Mouse (Mus musculus) adrenal gland, postnatal 36 days (tissue): ENCODE measurements around the gene 7420426K07Rik. TPM values are rescaled to one million over a fixed set of nuclear protein-coding genes. Genes with fewer than 3 reads are reported as not detected.

Experiments
- DNase-seq, 2 experiments: peaks; one replicate each; pipeline ENCODE4 v3.0.0; 2021; ENCODE audit warnings: mixed read lengths in 1 of 2
- long read RNA-seq, 2 experiments: library from polyadenylated mRNA; stranded (forward); transcript quantifications; one replicate each; pipeline ENCODE4 v2.0.0; 2021; ENCODE audit warnings: borderline sequencing depth in 2 of 2
- total RNA-seq, 2 experiments: library from RNA; stranded (reverse); gene quantifications; 2 replicates each; pipeline ENCODE4 v1.2.3; 2021

The 7420426K07Rik gene
- total RNA-seq = not detected
- long read RNA-seq, experiment 1 = 0 reads
- long read RNA-seq, experiment 2 = 0 reads

- no peak for DNase-seq
Measured at GRCm38 (mm10) chr9:98902819-98903218, at the start of gene 7420426K07Rik. 7420426K07Rik (plus strand) TSS chr9:98903119.

DNA sequence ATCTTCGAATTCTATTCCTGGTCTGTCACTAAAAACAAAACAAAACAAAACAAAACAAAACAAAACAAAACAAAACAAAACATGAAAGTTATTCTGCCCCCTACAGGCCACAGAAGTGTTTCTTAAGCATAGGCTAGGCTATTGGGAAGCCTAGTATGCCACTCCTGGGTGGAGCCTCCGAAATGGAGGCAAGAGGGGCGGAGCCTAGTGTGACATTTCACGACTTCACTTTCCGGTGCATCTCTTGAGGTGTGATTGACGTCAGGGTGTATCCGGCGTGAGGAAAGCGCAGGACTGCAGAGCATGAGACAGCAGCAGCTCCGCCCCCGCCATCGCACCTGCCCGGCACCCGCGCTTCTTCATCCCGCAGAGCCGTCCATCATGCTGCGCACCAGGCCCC lies 46.7 kb upstream of the 7420426K07Rik start, which contains the start of gene Prr23a2:
TSS of gene Prr23a2 (plus strand) at position 285 of the 400 bp plus-strand sequence.
- no peak for DNase-seq

- peak; percentile 8 to 17 for DNase-seq
Measured at GRCm38 (mm10) chr9:98863463-98863862, 39.5 kb upstream of the 7420426K07Rik start.

DNA sequence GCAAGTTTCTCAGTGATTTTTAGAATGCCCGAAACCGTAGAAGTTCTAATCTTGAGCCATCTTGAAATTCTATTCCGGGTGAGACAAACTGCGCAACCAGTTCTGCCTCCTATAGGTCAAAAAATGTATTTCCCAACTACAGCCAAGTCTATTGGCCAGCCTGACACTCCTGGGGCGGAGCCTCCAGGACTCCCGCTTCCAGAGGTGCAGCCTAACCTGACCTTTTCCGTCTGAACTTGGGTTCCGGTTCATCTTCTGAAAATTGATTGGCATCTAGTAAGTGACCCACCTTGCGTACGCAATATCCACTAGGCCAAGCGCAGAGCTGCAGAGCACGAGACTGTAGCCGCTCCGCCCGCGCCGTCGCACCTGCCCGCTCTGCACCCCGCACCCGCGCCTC lies 38.3 kb upstream of the 7420426K07Rik start, which contains the start of gene Prr23a3:
TSS of gene Prr23a3 (plus strand) at position 197 of the 400 bp plus-strand sequence.
- DNase-seq = no peak

- DNase-seq = no peak
Measured at GRCm38 (mm10) chr9:98901486-98901885, 1.4 kb upstream of the 7420426K07Rik start.

- no peak for DNase-seq
Measured at GRCm38 (mm10) chr9:98920629-98921523, 18.0 kb downstream of the 7420426K07Rik start.

DNA sequence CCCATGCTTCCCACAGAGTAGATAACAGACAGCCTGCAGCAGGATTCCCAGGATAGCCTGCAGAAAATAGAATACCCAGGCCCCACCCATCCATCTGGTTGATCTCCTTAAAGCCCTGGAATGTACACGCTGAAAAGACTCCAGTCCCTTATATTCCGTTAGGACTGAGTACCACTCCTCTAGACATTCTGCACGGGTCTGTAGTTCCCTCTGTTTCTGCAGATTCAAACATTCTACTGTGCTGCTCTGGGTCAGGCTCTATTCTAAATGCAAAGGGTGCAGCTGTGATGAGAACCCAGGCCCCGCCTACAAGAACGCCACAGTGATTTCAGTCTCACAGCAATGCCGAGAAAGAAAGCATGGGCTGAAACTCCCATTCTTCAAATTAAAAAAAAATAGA lies 20.2 kb downstream of the 7420426K07Rik start:
- no peak for DNase-seq

- DNase-seq = no peak
Measured at GRCm38 (mm10) chr9:98924183-98924582, 21.3 kb downstream of the 7420426K07Rik start.

GRCm38 (mm10) chr9:98929496-98929895 lies 26.6 kb downstream of the 7420426K07Rik start:
- no peak for DNase-seq

- DNase-seq = no peak
Measured at GRCm38 (mm10) chr9:98932931-98933330, 30.0 kb downstream of the 7420426K07Rik start.

- no peak for DNase-seq
Measured at GRCm38 (mm10) chr9:98935190-98935909, 32.4 kb downstream of the 7420426K07Rik start.

DNA sequence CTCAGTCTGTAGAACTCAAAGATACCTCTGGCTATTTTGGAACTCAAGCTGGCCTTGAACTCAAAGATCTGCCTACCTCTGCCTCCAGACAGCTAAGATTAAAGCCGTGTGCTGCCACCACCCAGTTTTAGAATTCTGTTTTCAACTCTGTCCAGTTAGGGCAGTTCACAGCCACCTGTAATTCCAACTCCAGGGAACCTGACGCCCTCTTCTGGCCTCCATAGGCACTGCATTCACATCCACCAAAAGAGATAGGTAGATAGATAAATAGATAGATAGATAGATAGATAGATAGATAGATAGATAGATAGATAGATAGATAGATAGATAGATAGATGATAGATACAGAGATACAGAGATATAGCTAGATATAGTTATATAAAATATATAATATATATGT lies 36.4 kb downstream of the 7420426K07Rik start:
- peak; percentile 13 to 32 for DNase-seq

DNA sequence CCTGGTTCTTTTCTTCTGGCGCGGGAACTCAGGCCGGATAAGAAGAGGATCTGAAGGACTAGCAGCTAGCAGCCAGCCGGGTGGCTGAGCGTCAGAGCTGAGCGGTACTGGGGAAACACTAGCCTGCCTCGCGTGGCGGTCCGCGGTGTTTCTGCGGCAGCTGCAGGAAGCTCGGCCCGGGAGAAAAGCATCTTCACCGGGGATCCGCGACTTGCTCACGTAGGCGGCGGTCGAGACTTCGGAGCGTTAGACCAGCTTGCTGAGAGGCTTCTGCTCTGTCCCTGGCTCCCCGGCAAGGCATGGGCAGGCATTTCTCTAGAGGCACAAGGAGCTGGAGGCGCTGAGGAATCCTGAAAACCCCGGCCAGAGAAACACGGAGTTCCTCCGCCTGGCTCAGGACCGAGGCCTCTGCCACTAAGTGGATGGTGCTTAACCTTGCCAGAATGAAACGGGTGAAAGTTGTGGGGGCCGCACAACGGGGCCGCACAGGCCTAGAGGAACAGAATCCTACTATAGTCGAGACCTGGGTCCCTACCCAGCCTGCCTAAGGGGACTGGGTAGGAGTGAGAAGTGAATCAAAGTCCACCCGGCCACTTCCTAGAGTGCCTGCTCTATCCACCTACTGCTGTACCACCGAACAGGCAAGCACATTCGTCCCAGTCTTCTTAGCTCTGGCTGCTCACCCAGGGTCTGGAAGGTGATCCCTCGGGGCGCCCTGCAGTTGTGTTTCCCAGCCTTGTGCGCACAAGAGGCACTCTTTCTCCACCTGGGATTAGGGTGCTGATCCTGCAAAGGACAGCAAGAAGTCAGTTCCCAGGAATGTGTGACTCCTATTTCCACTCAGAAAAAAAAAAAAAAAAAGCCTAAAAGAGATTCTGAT lies 49.5 kb downstream of the 7420426K07Rik start:
- peak; percentile 7 to 13 for DNase-seq

DNA sequence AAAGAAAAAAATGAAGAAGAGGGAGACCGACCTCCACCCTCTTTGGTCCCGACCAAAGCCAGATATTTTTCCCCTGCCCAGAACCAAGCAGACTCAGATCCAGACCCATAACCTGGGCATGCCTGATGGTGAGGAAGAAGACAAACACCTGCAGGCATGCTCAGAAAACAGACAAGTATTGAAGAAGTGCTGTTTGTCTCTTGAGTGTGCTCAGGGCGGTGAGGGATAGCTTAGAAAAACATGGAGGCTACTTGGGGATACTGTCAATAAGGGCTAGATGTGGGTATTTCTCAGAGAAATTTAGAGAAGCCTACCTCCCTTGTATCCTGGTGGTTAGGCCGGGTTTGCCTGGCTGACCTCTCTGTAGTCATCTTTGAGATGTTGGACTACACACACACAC lies 50.4 kb downstream of the 7420426K07Rik start:
- DNase-seq = no peak

GRCm38 (mm10) chr9:98953830-98954229 lies 50.9 kb downstream of the 7420426K07Rik start:
- no peak for DNase-seq

Other genes with a start within 250 kb of the 7420426K07Rik start
- not detected for gene Prr23a1, start 60.6 kb upstream of the 7420426K07Rik start, total RNA-seq
- gene Prr23a2, start 46.6 kb upstream of the 7420426K07Rik start, total RNA-seq = not detected
- not detected for gene Prr23a3, start 38.4 kb upstream of the 7420426K07Rik start, total RNA-seq
- not detected for gene Foxl2, start 52.2 kb downstream of the 7420426K07Rik start, total RNA-seq
- gene Faim, start 83.3 kb downstream of the 7420426K07Rik start, total RNA-seq = 10 to 100 TPM; 18.3 to 24.9 TPM
- not detected for gene Gm1123, start 132.6 kb downstream of the 7420426K07Rik start, total RNA-seq
- 10 to 100 TPM; 16.9 to 18.3 TPM for gene Pik3cb, start 237.5 kb downstream of the 7420426K07Rik start, total RNA-seq